Mouse (Mus musculus) monocyte, adult 5-6 weeks (primary cell): Measurements from ENCODE around the gene Polr3c. TPM values are rescaled to one million over a fixed set of nuclear protein-coding genes. Genes with fewer than 3 reads are reported as not detected.
A peak's percentile ranks its signal among the peaks of the same experiment; 100 is the strongest.
"Not testable (repeated sequence)": the region's sequence is repeated elsewhere in the genome, so short reads cannot be mapped to it uniquely, and the experiment has no call there.

Experiments
- ATAC-seq: fragments of 153-309, 156-312 bp; replicated peaks from 2 replicates; pipeline ENCODE4 v1.8.0; 2017; ENCODE audit warnings: mild to moderate bottlenecking; ENCODE audit not compliant: low TSS enrichment, insufficient number of reproducible peaks, severe bottlenecking, poor library complexity, low FRiP score
- total RNA-seq: library from RNA; stranded (forward); fragments of 200-1000, 200-491, 200-594 nt; gene quantifications from 3 replicates; pipeline ENCODE4 v1.2.3, GENCODE M21; 2017

The Polr3c gene
- 39.3 to 48.7 TPM (median 39.7 TPM) in 3 replicates for total RNA-seq

DNA sequence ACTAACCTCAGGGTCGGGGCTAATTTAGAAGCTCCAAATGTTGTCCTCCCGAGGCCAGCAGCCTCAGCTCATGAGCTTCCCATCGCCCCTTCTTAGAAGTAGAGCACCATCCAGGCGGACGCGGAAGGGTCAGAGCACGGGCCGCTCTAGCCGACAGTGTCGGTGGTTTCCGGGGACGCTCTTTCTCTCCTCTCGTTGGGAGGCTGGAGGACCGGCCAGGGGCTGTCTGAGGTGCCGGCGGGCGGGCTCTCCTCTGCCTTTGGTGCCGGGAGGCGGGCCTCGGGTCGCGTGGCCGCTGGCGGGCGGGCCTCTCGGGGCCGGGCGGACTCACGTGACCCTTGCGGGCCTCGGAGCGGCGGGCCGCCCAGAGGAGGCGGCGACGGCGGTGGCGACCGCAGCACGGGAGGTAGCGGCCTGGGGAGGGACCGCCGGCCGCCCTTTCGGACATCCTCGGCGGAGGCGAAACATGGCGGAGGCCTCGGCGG, at the start of gene Polr3c, which contains the start of gene Rnf115:
Gene Polr3c (minus strand): TSS at position 286 of the 485 bp plus-strand sequence.
Gene Rnf115 (plus strand): TSS at position 322 of the 485 bp plus-strand sequence.
- ATAC-seq: peak; percentile 94

DNA sequence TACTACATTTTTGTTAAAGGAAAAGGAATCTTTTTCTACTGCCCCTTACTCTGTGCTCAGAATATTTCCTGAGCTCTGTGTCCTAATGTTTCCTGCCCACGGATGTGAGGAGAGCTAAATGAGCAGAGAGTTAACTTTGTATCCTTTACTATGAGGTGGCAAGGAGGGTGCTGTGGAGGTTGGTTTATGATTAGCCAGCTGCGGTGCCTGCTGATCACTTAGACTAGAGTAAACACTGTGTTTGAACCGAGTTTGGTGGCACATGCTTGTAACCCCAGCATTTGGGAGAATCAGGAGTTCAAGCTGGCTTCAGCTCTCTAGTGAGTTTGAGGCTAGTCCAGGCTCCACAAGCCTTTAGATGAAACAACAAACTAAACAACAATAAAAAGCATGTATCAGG, 49.7 kb upstream of the Polr3c start:
- ATAC-seq: no peak

DNA sequence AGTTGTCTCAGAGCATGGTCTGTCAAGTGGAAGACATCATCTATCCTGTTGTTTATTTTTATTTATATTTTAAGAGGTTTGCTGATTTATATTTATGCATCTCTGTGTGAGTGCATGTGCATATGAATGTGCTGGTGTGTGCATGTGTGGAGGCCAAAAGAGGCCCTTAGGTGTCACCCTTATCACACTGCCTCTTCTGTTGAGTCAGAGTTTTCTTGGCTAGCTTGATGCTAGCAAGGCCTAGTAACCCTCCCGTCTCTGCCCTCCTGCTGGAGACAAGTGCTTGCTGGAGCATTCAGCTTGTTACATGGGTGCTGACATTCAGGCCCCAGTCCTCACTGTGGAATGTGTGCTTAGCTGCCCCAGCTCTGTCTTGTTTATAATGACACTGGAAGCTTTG, 45.5 kb upstream of the Polr3c start:
- ATAC-seq: no peak

DNA sequence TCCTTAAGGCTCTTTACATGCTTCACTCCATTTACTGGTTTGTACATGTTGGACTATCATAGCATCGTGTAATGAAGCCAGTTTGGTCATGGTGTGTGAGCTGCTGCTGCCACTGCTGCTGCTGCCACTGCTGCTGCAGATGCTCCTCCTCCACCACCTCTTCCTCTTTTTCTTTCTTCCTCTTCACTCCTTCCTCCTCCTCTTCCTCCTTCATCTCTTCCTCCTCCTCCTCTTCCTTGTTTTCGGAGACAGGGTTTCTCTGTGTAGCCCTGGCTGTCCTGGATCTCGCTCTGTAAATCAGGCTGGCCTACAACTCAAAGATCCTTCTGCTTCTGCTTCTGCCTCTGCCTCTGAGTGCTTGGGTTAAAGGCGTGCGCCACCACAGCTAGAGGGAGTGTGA, 42.5 kb upstream of the Polr3c start:
- ATAC-seq: peak; percentile 56

DNA sequence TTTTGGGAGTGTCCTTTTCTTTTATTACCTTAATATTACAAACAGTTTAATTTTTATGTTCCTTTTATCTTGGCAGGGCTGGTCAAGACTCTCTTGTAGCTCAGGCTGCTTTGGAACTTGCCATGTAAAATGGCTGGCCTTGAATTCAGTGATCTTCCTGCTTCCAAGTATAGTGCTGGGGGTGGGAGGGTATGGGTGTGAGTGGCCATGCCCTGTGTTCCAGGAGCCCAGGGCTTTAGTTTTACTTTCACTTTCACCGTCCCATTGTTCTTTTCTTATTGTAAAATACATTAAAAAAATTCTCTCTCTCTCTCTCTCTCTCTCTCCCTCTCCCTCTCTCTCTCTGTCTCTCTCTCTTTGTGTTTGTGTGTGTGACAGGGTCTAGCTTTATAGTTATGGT, 37.1 kb upstream of the Polr3c start:
- ATAC-seq: no peak

DNA sequence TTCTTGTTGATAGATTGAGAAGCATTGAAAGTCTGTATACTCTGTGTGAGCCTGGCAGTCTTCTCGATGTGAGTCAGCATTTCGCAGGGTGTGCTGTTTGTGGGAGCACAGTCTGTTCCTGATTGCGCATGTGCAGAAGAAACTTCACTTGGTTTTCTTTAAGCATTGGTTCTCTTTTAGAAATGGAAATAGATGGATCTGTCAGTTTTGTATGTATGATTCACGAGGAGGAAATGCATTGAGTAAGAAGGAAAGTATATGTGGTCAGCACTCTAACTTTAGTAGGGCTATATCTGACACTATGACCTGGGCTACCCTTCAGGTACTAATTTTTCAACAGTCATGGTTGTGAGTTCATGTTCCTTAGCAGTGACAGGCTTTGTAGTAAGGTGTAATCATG, 32.3 kb upstream of the Polr3c start:
- ATAC-seq: no peak

DNA sequence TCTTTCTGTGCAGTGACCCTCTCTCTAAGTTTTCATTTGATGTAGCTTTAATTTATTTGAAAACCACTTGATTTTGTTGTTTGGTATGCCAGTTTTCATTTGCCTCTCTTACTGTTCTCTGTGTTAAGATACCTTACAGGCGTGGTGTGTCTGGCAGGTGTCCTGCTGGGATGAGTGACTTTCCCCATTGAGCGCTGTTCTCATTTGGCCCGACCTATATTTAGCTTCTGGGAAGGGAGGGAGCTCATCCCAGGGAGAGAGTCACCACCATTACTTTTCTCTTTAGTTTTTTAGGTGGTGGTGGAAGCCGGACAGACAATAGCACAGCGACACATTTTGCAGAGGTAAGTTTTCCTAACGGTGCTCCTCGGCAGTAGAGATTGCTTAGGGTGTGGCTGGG, 30.3 kb upstream of the Polr3c start:
- no peak for ATAC-seq

DNA sequence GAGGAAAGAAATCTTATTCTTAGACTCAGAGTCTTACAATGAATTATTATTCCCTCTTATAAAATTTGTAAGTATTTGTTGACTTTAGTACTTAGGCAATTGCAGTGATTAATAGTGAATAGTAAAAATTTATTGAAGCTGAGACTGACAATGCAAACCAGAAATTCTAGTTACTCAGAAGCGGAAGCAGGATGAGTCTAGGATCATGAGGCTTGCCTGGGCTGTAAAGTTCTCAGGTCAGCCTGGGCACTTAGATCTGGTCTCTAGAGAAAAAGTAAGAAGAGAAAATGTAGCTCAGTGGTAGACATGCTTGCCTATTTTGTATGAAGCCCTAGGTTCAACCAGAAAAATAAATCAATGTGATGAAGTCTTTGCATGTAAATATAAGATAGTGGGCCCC, 28.5 kb upstream of the Polr3c start:
- no peak for ATAC-seq

DNA sequence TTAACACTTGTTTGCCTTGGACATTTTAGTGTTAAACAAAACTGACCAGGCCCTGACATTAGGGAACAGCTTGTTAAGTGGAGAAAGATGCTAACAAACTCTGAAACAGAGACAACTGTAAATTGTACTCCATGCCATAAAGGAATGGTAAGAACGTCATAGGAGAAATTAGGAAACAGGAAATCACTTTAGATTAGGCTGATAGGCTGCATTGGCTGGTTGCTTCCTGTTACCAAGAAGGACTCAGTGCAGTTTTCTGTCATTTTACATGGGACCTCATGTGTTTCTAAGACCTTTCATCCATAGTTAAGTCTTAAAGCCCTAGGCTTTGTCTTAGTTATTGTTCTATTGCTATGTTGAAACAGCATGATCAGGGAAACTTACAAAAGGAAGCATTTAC, 19.4 kb upstream of the Polr3c start:
- ATAC-seq: no peak

DNA sequence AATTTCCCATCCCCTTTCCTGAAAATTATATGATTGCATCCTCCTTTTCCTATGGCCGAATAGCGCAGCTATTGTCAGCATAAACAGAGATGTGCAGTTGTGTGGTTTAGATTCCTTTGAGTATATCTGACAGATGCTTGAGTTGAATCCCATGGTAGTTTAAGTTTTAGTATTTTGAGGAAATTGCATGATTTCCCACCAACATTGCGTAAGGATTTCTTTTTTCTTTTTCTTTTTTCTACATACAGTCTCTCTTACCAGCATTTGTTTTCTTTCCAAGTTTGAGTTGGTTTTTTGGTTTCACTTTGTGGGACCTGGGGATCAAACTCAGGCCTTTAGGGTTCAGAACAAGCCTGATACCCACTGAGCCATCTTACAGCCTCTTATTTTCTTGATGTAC, 16.9 kb upstream of the Polr3c start:
- no peak for ATAC-seq

DNA sequence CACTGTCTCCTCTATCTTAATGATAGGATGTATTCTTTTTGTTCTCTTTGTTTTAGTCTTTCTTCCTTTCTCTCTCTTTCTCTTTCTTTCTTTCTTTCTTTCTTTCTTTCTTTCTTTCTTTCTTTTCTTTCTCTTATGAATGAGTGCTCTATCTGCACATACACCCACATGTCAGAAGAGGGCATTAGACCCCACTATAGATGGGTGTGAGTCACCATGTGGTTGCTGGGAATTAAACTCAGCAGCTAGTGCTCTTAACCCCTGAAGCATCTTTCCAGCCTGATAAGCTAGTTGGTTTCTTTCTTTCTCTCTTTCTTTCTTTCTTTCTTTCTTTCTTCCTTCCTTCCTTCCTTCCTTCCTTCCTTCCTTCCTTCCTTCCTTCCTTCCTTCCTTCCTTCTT, 12.9 kb upstream of the Polr3c start:
- ATAC-seq: not testable (repeated sequence)

DNA sequence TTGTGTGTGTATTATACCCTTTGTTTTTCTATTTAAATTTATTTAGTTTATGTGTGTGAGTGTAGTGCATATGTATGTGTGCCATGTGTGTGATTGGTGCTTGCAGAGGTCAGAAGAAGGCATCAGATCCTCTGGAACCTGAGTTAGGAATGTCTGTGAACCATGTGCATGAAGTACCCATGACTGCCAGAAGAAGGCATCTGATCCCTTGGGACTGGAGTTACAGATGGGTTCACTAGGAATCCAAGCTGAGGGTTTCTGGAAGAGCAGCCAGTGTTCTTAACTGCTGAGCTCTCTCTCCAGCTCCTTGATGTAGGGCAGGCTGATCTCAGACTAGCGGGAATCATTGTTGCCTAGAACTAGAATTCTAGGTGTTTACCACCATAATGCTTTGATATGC, 10.6 kb upstream of the Polr3c start:
- ATAC-seq: no peak

DNA sequence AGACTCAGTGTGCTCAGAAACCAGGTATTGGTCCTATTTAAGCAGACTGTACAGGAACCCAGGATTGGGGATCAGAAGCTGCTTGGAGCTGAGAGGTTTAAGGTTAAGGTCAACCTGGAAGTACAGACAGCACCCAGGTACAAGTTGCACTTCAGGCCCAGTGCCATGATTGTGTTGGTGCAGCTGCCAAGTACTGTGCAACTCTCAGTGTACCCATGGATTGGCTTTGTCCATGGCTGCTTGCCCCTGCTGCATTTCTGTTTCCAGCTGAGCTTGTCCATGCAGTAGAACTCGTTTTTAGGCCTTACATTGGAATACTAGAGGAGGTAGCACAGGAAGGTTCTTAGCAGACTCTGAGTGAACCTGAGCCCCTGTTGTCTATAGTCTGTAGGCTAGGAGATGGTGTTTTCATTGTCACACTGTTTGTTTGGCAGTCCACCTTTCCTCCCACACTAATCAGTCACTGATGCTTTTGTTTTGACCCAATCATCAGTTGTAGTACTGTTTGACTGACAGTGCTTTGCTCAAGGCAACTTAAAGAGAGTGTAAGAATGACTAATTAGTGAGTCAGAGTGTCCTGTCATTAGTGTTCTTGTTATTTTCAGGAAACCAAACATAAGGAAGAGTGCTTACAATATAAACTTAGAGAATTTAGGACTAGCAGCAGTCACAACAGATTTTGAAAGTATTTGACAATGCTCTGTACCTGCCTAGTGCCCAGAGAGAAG, 9.7 kb upstream of the Polr3c start:
- ATAC-seq: no peak

DNA sequence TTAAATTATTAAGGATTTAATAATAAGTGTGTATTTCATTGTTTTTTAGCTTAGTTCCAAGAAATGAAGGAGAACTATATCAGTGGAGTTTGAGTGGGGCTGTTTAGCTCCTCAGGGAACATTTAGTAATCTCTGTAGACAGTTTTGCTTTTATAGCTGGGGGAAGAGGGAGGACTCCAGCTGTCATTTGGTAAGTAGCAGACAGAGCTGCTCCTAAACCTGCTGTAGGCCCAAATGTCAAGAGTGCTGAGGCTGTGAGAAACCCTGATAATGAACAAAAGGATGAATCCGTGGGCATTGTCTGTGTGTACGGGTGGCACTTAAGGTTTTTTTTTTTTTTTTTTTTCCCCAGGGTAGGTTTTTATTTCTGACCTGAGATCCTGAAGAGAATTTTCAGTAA, 7.8 kb upstream of the Polr3c start:
- ATAC-seq: no peak

DNA sequence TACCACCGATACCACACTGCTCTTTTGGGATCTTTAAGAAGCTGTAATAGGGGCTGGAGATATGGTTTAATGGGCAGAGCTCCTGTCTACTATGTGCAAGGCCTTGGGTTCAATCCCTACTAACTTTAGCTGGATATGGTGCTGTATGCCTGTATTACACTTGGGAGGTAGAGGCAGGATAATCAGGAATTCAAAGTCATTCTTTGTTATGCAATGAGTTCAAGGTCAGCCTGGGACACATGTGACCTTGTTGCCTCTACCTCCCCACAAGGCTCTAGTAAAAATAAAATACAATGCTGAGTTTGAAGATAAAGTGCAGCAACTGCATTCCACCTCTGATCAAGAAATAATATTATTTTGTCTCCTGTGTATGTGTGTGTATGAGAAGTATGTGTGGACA, 6.6 kb upstream of the Polr3c start:
- ATAC-seq: no peak

DNA sequence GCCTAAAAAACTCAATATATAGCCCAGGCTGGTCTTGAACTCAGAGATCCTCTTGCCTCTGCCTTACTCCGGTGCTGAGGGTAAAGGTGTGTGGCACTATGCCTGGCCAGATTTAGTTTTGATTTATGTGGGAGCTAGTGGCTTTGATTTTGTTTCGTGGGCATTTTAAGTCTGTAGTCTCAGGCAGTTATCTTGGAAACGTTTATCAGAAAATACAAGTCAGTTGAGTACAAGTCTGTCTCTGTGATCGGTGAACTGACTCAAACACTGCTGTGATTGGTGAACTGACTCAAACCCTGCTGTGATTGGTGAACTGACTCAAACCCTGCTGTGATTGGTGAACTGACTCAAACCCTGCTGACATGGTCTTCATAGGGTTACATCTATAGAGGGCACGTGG, 3.4 kb upstream of the Polr3c start:
- no peak for ATAC-seq

DNA sequence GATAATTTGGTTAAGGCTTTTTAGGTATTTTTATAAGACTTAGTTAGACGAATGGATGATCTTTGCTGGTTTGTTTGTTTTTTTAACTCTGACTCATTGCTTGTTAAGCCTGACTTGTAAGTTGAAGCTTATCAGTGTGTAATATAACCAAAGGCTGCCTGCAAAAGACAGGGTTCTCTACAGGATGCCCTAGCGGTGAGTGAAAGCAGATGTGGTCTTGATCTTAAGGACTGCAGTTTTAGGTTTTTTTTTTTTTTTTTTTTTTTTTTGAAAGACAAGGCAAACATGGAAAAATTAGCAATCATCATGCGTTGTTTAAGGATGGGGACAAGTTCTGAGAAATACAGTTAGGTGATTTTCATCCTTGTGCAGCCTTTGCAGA, 2.0 kb upstream of the Polr3c start:
- no peak for ATAC-seq

DNA sequence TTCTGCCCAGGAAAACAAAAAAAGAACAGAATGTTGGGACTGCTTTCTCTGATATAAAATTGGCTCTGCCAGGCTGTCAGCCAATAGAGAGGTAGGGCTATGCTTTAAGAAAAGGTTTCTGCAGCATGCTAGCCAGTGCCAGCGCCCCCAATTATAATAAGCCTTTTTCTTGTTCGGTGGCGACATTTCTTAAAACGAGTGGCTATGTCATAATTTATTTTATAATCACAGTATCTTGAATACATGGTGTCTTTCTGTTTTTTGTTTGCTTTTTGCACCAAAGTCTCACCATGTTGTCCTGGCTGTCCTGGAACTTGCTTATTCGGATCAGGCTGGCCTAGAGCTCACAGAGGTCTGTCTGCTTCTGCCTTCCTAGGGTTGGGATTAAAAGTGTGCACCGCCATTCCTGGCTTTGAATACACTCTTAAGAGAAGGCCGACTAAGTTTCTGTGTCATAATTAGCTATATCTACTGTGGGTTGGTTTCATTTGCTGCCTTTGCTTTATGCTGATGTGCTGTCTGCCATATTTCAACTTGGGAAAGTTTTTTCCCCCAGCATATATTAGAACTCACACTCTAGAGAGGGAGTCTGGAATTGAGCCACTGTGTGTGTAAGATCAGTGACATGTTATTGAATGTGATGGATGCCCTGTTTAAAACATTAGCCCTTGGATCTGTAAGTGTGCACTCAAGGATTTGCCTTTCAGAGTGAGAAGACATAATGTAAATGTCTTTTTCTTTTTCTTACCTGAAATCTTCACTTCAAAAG, 1.4 kb upstream of the Polr3c start:
- ATAC-seq: no peak

DNA sequence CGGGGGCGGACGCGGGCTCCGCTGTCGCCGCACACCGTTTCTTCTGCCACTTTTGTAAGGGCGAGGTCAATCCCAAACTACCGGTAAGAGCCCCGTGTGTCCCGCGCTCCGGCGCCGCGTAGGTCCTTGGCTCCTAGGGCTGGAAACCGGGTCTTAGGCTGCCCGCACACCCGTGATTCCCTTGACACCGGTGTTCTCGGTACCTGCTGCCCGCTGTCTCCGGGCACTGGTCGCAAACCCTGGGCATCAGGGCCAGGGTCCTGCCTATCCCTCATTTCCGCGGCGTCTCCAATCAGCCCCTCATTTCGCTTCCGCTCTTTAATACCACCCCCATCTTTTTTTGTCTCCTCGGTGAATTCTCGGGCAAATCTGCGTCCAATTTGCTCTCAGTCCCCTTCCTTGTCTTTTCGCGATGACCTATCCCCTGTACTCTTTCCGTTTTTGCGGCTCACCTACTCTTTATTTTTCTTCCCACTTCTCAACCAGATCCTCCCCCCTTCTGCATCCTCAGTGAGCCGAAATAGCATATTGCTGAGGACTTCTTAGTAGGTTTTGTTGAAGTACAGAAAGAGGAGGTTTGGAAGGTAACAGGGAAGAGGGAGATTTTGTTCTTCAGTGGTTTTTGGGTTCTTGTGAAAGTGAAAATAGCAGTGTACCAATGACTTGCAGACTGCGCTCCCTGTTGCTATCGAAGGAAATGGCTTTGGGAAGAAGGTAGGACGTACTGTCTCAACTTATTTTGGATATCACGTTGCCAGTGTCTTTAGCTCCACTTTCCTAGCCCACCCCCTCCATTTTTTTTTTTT, 603 bp upstream of the Polr3c start:
- ATAC-seq: peak; percentile 23; the same call in 1 of the 2 replicates
